Mouse (Mus musculus) activated CD4-positive, CD25-positive, alpha-beta regulatory T cell (primary cell): ENCODE measurements around the gene Cyp2c40. TPM values are rescaled to one million over a fixed set of nuclear protein-coding genes. Genes with fewer than 3 reads are reported as not detected.

Source experiments
- polyA plus RNA-seq, 2 experiments: library from polyadenylated mRNA; unstranded; fragments of 100-300 nt; shearing (Covaris generic); gene quantifications; one replicate each; pipeline ENCODE4 v1.2.1; 2017

The Cyp2c40 gene
- not detected for polyA plus RNA-seq

DNA sequence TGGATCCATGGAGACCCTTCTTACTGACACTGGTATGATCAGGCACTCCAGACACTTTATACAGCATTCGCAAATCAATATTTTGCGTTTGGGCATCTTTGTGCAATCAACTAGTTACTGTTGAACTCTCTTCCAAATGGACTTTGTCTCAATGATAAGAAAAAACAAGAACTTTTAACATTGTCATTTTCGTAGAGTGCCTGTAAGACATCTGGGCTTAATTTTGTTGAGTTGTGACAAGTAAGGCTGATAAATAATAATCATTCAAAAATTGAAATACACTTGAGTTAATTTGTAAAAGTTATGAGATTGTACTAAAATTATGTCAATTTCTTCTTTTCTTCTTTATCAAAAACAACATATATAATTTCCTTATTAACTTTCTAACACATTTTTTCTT, at the start of gene Cyp2c40:
TSS of gene Cyp2c40 (minus strand) at position 101 of the 400 bp plus-strand sequence.

DNA sequence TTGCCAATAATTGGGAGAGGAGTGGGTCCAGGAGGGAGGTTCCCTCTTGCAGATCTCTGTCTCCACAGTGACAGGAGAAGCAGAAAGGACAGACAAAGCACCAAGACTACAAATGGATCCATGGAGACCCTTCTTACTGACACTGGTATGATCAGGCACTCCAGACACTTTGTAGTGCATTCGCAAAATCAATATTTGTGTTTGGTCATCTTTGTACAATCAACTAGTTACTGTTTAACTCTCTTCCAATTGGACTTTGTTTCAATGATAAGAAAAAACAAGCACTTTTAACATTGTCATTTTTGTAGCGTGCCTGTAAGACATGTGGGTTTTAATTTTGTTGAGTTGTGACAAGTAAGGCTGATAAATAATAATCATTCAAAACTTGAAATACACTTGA, 71.7 kb downstream of the Cyp2c40 start, which contains the start of gene Cyp2c68:
TSS of gene Cyp2c68 (minus strand) at position 135 of the 400 bp plus-strand sequence.

Other genes starting within 250 kb of the Cyp2c40 start
- gene Cyp2c67, start 163.8 kb downstream of the Cyp2c40 start, polyA plus RNA-seq = not detected
- gene Cyp2c68, start 71.8 kb downstream of the Cyp2c40 start, polyA plus RNA-seq = not detected
- gene Cyp2c69, start 74.0 kb upstream of the Cyp2c40 start, polyA plus RNA-seq = not detected
- gene Cyp2c37, start 179.6 kb upstream of the Cyp2c40 start, polyA plus RNA-seq = not detected